Comparison of ENCODE assay signal across 7 mouse cellular contexts in the genomic region with DNA sequence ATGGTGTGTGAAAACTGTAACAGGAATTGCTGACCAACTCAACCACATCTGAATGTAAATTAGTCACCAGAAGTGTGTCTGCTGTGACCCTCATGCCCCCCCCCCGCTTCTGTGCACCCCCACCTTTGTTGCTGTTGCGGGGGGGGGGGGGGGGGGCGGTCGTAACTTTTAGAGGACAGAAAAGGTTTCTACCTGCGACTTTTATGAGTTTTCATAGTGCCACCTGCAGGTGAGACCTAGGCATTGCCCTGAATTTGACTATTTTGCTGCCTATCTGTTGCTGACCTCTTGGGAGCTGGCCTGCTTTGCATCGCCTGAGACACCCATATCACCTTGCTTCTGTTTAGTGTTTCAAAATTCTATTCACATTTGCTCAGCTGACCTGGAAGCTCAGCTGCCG. TPM values are rescaled to one million over a fixed set of nuclear protein-coding genes. Genes with fewer than 3 reads are reported as not detected.
DNase-seq lines count a peak whose midpoint lies in the region.

No protein-coding gene starts in this region.

- peak; percentile 48 for DNase-seq in left cerebral cortex, adult 18-20 months (ENCODE audit: low spot score in 2 of 2)
- no peak for DNase-seq in left cerebral cortex, adult 11 months (ENCODE audit: low spot score)
- DNase-seq in Muller cell, postnatal 12 days (ENCODE audit: inconsistent ontology term), result peak; percentile 40
- peak; percentile 69 for DNase-seq in c-Kit-positive CD71-positive TER-119-positive erythroid progenitor cells, embryonic 14.5 days (ENCODE audit: low spot score)
- DNase-seq in induced T-regulatory cell, adult 2 months (ENCODE audit: low read depth), result peak; percentile 87
- DNase-seq in lung, postnatal 10 days, result peak; percentile 72
- peak; percentile 60 for DNase-seq in testis, postnatal 10 days (ENCODE audit: low spot score)

RNA-seq across cellular contexts. Expression of gene Grb2, which starts 6.1 kb away (rescaled TPM):
- 100 to 1,000 TPM; 204 to 206 TPM for total RNA-seq in left cerebral cortex, adult 18-20 months (2021)

RNA-seq across cellular contexts. Expression of gene Tmem94, which starts 50.7 kb away (rescaled TPM):
- 10 to 100 TPM; 62.9 to 65.2 TPM for total RNA-seq in left cerebral cortex, adult 18-20 months (2021)
